24 mouse cellular contexts compared by ENCODE assay signal in genomic region chr4:41407353-41407752, GRCm38 (mm10).
"Had no signal": no experiment of that assay in that cellular context is flagged by ENCODE, and none has a peak within 500 bp of the region (broad histone marks: within the 10 kb centered on the region; RNA-seq: fewer than 3 reads in every experiment).

No protein-coding gene starts in this region.

- H3K27me3 ChIP-seq: heart, embryonic 12.5 days; hindbrain, embryonic 13.5 days; hindbrain, embryonic 15.5 days; kidney, embryonic 15.5 days; limb, embryonic 13.5 days; limb, embryonic 15.5 days; liver, embryonic 12.5 days had no signal

- ATAC-seq: hindbrain, postnatal 0 days; intestine, embryonic 16.5 days; liver, embryonic 12.5 days had no signal

- DNase-seq: gastrocnemius, adult 2 months; gastrocnemius, postnatal 10 days; gastrocnemius, postnatal 25 days; heart, adult 2 months; heart, postnatal 10 days; kidney, adult 11 months; kidney, adult 2 months; kidney, adult 9 months; kidney, postnatal 14 days; kidney, postnatal 36 days; layer of hippocampus, adult 9-11 months; layer of hippocampus, postnatal 36 days; left cerebral cortex, postnatal 4 days had no signal

- H3K9me3 ChIP-seq: heart, embryonic 12.5 days; hindbrain, embryonic 13.5 days; hindbrain, embryonic 15.5 days; kidney, embryonic 15.5 days; limb, embryonic 13.5 days; limb, embryonic 15.5 days; liver, embryonic 12.5 days had no signal

- H3K27ac ChIP-seq: gastrocnemius, adult 2 months; heart, adult 2 months; hindbrain, embryonic 13.5 days; hindbrain, embryonic 15.5 days; hindbrain, postnatal 0 days; kidney, embryonic 15.5 days; kidney, postnatal 0 days; limb, embryonic 13.5 days; limb, embryonic 15.5 days; liver, embryonic 12.5 days; liver, embryonic 14.5 days had no signal

- H3K36me3 ChIP-seq: hindbrain, embryonic 15.5 days had no signal

- H3K4me3 ChIP-seq: gastrocnemius, adult 2 months; heart, adult 2 months; heart, embryonic 12.5 days; hindbrain, embryonic 13.5 days; hindbrain, embryonic 15.5 days; kidney, embryonic 15.5 days; limb, embryonic 13.5 days; limb, embryonic 15.5 days; liver, embryonic 12.5 days had no signal

- H3K4me1 ChIP-seq: heart, embryonic 12.5 days; hindbrain, embryonic 13.5 days; hindbrain, embryonic 15.5 days; kidney, embryonic 15.5 days; limb, embryonic 13.5 days; limb, embryonic 15.5 days; liver, embryonic 12.5 days had no signal
